Mouse (Mus musculus) thymus, adult 2 months (tissue): ENCODE results near the gene Rnf34.

Experiments
- CTCF ChIP-seq: fragments of 200-500 bp; IDR thresholded peaks from 2 replicates; pipeline ENCODE4 v1.5.1; 2012; ENCODE audit warnings: mild to moderate bottlenecking, control low read depth, low read length, moderate library complexity, borderline replicate concordance; ENCODE audit not compliant: control insufficient read depth, poor library complexity, insufficient read depth; ENCODE audit errors: extremely low read depth
- POLR2A ChIP-seq: fragments of 200-500 bp; IDR thresholded peaks from 2 replicates; pipeline ENCODE4 v1.6.1; 2012; ENCODE audit warnings: mild to moderate bottlenecking, low read length, control low read depth, moderate library complexity; ENCODE audit not compliant: control insufficient read depth, poor library complexity, insufficient read depth; ENCODE audit errors: extremely low read depth

DNA sequence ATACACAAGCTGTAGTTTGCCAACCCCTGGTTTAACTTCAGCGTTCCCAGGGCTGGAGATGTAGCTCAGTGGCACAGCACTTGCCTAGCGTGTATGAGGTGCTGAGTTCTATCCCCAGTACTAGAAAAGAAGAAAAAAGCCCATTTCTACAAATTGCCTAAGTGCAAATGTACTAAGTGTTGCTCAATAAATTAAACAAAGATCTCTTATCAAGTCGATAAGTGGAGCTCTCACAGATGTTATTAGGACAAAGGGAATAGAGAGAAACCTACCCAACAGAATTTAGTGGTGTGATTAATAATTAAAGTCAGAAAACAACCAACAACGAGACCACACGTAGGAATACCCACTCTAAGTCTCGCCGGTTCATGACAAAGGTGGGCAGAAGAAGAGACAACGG is 48.2 kb upstream of the Rnf34 start:
- TF ChIP-seq CTCF (no peak), POLR2A (no peak)
